Mouse (Mus musculus) limb, embryonic 11.5 days (tissue): ENCODE results near the gene 4930544G11Rik. TPM values are rescaled to one million over a fixed set of nuclear protein-coding genes. Genes with fewer than 3 reads are reported as not detected.
A peak's percentile ranks its signal among the peaks of the same experiment; 100 is the strongest.

Source experiments
- ATAC-seq: fragments of 200-750 bp; cut with Nextera tagmentation; 2 replicates; pipeline ENCODE4 v1.8.0; 2017; ENCODE audit warnings: low read depth; ENCODE audit not compliant: insufficient number of reproducible peaks, low FRiP score, low TSS enrichment
- DNase-seq: peaks from one replicate; pipeline ENCODE4 v3.0.0-alpha.2; 2015; ENCODE audit warnings: low spot score
- H3K27ac ChIP-seq: fragments of 300-500 bp; sonication (generic); replicated peaks from 2 replicates; pipeline ENCODE4 v1.5.1; 2014; ENCODE audit warnings: low read depth, mild to moderate bottlenecking, low read length
- H3K27me3 ChIP-seq: fragments of 300-500 bp; sonication (generic); 2 replicates; pipeline ENCODE4 v1.6.1; 2014; ENCODE audit warnings: mild to moderate bottlenecking, low read length, mixed read lengths; ENCODE audit not compliant: control insufficient read depth, insufficient read depth
- H3K36me3 ChIP-seq: fragments of 300-500 bp; sonication (generic); 2 replicates; pipeline ENCODE4 v1.6.1; 2014; ENCODE audit warnings: mild to moderate bottlenecking, low read length, moderate library complexity, mixed read lengths; ENCODE audit not compliant: control insufficient read depth, insufficient read depth
- H3K4me1 ChIP-seq: fragments of 300-500 bp; sonication (generic); 2 replicates; pipeline ENCODE4 v1.6.1; 2014; ENCODE audit warnings: low read length, mixed read lengths; ENCODE audit not compliant: control insufficient read depth, insufficient read depth
- H3K4me2 ChIP-seq: fragments of 300-500 bp; sonication (generic); 2 replicates; pipeline ENCODE4 v1.6.1; 2014; ENCODE audit warnings: low read depth, mild to moderate bottlenecking, moderate library complexity; ENCODE audit not compliant: severe bottlenecking
- H3K4me3 ChIP-seq: fragments of 300-500 bp; sonication (generic); 2 replicates; pipeline ENCODE4 v1.5.1; 2014; ENCODE audit warnings: low read depth, low read length
- H3K9ac ChIP-seq: fragments of 300-500 bp; sonication (generic); 2 replicates; pipeline ENCODE4 v1.6.1; 2014; ENCODE audit warnings: mild to moderate bottlenecking, low read length
- H3K9me3 ChIP-seq: fragments of 300-500 bp; sonication (generic); 2 replicates; pipeline ENCODE4 v1.6.1; 2016; ENCODE audit warnings: low read length; ENCODE audit not compliant: control insufficient read depth
- WGBS: fragments of 180-500 bp; shearing (Covaris S2); extraction: QIAGEN DNeasy Blood & Tissue Kit; methylation state at CpG from one replicate; pipeline ENCODE4 v1.1.7; 2014; 5-methylcytosine and 5-hydroxymethylcytosine counted together
- polyA plus RNA-seq: library from polyadenylated mRNA; unstranded; fragments of >200 nt; fragmentation: Nextera tagmentation; extraction: Ambion mirVana; gene quantifications from 2 replicates; pipeline ENCODE4 v1.2.1, GENCODE M21; 2014

4930544G11Rik gene
- polyA plus RNA-seq: not detected in 2 replicates

DNA sequence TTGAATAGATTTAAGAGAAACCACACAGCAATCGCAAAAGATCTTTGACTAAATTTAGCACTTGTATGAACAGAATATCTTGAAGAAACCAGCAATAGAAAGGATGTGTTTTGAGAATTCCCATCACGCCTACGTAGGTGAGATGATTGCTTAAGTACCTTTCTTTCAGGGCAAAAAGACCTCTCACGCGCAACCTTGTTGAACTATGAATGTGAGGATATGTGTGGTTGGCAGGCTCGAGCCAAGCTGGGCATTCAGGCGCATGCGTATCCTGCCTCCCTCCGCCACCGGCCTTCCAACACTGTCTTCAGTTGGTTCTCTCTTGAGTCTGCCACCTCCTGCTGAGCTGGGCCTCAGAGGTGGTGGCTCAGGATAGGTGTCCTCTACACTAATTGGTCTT is at the start of gene 4930544G11Rik:
Gene 4930544G11Rik (plus strand): TSS at position 301 of the 400 bp plus-strand sequence.
- DNase-seq (no peak), ATAC-seq (no peak)
- Histone ChIP-seq H3K4me2 (no peak within 1 kb of the TSS), H3K9ac (no peak within 1 kb of the TSS), H3K36me3 (no peaks in the 10 kb centered on the region), H3K27ac (no peak within 1 kb of the TSS), H3K9me3 (no peaks in the 10 kb centered on the region), H3K27me3 (no peaks in the 10 kb centered on the region), H3K4me1 (no peaks in the 10 kb centered on the region), H3K4me3 (no peak within 1 kb of the TSS)
- 97% methylated on average over 10 of the region's 10 CpGs for WGBS

DNA sequence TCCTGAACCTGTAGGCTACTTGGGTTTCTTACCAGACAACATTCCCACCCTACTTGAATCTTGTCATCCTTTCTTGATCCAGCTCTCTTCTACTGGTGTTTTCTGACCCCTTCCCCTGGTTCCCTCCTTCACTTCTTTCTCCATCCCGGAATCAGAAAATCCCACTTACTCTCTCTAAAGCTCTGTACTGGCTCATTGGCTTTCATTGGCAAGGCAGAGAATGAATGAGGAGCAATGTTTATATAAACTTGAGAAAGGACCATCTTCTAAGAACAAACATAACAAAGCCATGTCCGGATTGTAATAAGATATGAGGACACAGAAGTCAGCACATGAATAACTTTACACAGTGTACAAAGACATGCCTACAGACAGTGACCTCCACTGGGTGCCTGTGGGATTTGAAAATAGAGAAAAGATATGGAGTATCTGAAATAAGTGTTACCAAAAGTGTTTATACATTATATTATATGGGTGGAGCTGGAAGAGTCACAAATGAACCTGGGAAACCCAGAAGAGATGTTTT is 45.7 kb upstream of the 4930544G11Rik start:
- Histone ChIP-seq H3K27ac (no peak overlapping the region), H3K4me3 (no peak overlapping the region), H3K4me1 (no peaks in the 10 kb centered on the region), H3K9ac (no peak overlapping the region), H3K9me3 (no peaks in the 10 kb centered on the region), H3K4me2 (no peak overlapping the region), H3K36me3 (no peaks in the 10 kb centered on the region; the same call in 1 of the 2 replicates), H3K27me3 (no peaks in the 10 kb centered on the region)
- no peak for ATAC-seq
- DNase-seq: no peak
- WGBS: 88% methylated on average over 2 of the region's 2 CpGs

DNA sequence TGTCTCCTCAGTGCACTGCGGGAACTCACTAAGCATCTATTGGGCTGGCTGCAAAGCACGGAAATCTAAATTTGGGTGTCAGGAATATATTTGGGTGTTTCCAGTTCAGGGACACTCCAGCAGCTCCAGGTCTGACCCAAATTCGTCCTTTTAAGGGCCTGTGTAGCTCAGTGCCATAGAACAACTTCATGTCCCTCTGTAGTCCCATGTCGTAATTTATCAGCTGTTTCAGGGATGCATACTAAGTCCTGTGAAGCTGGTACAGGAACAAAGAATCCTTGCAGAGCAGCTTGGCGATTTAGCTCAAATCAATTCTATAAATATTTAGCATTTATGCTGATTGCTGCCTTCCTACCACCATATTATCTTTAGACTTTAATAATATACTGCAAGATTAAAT is 37.0 kb upstream of the 4930544G11Rik start:
- 86% methylated on average over 5 of the region's 5 CpGs for WGBS
- H3K4me2 ChIP-seq: no peak overlapping the region
- no peaks in the 10 kb centered on the region for H3K9me3 ChIP-seq
- H3K9ac ChIP-seq: no peak overlapping the region
- no peaks in the 10 kb centered on the region for H3K36me3 ChIP-seq
- H3K27me3 ChIP-seq: no peaks in the 10 kb centered on the region
- no peak overlapping the region for H3K4me3 ChIP-seq
- H3K4me1 ChIP-seq: no peaks in the 10 kb centered on the region
- ATAC-seq: no peak
- no peak for DNase-seq
- no peak overlapping the region for H3K27ac ChIP-seq

DNA sequence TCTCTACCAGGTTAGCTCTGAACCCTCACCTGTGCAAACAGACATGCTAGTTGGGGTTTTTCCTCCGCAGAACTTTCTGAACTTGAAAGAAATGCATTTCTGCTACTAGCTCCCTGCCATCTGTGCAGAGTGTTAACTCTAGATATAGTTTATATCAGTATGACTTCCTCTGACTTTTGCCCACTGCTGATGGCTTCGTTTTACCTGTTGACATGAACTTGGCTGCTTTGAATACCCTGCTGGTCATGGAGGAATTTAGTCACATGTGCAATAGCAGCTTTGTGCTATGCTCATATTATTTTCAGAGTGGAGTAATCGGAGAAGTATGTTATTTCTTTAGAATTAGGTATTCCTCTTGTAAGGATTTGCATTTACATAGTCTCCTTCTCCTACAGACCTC is 30.7 kb upstream of the 4930544G11Rik start:
- no peaks in the 10 kb centered on the region for H3K9me3 ChIP-seq
- no peak overlapping the region for H3K27ac ChIP-seq
- H3K9ac ChIP-seq: no peak overlapping the region
- WGBS: 83% methylated on average over 3 of the region's 3 CpGs
- no peaks in the 10 kb centered on the region for H3K36me3 ChIP-seq
- H3K4me3 ChIP-seq: no peak overlapping the region
- H3K4me2 ChIP-seq: no peak overlapping the region
- ATAC-seq: no peak
- peaks cover 7% of the 10 kb centered on the region for H3K4me1 ChIP-seq
- no peak for DNase-seq
- H3K27me3 ChIP-seq: no peaks in the 10 kb centered on the region

- H3K27ac ChIP-seq: peak overlapping the region; percentile 53
- 17% methylated on average over 4 of the region's 4 CpGs for WGBS
- H3K36me3 ChIP-seq: no peaks in the 10 kb centered on the region
- H3K9me3 ChIP-seq: no peaks in the 10 kb centered on the region
- no peak overlapping the region for H3K4me3 ChIP-seq
- ATAC-seq (peak; percentile 84), DNase-seq (peak; percentile 66)
- H3K4me2 ChIP-seq: no peak overlapping the region
- H3K4me1 ChIP-seq: peaks cover 7% of the 10 kb centered on the region
- H3K9ac ChIP-seq: no peak overlapping the region
- no peaks in the 10 kb centered on the region for H3K27me3 ChIP-seq
Measured at GRCm38 (mm10) chr6:65923501-65924084, 28.8 kb upstream of the 4930544G11Rik start.

DNA sequence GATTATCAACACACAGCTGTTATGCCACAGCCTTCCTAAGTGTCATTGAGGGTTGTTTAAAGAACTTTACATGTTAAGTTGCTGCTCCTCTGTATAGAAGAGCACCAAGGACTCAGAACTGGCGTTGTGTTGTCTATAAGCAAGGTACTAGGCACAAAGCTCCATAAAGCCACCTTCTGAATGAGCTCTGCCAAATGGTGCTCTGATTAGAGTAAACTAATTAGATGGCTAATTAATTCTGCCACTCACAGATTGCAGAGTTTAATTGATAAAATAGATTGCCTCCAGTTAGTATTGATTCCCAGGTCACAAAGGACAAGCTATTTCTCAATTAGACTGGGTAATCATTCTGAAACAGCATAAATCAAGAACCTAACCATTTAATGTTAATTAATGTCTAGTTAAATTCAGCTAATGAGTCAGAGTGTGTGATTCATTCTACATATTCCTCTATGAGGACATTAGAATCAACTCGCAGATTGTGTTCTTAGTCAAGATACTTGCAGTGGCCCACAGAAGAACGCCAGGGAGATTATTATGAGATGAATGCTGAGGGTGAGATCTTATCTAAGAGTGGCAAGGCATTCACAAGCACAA is 26.6 kb upstream of the 4930544G11Rik start:
- H3K4me1 ChIP-seq: peaks cover 7% of the 10 kb centered on the region
- no peak for DNase-seq
- no peak overlapping the region for H3K9ac ChIP-seq
- H3K27me3 ChIP-seq: no peaks in the 10 kb centered on the region
- ATAC-seq: no peak
- H3K4me2 ChIP-seq: no peak overlapping the region
- H3K4me3 ChIP-seq: no peak overlapping the region
- 77% methylated on average over 3 of the region's 3 CpGs for WGBS
- H3K9me3 ChIP-seq: no peaks in the 10 kb centered on the region
- no peak overlapping the region for H3K27ac ChIP-seq
- no peaks in the 10 kb centered on the region; the same call in 1 of the 2 replicates for H3K36me3 ChIP-seq

DNA sequence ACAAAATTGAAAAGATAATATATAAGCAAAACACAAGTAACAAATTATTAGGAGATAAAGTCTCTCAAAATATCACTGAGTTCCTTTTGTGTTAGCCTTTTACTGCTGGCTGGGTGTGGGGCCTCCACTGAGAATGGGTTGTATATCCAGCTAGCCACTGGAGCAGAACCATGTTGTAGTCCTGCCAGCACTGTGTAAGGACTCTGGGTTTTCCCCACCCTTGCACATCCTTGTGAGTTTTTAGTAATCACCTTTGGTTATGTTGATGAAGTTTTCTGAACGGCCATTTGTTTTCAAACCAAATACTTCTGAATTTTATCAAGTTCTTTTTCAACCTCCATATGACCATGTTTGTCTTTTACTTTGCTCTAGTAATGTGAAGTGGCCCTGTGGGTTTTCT is 21.9 kb upstream of the 4930544G11Rik start:
- Histone ChIP-seq H3K4me2 (no peak overlapping the region), H3K4me3 (no peak overlapping the region), H3K27ac (no peak overlapping the region), H3K9me3 (no peaks in the 10 kb centered on the region), H3K4me1 (no peaks in the 10 kb centered on the region), H3K9ac (no peak overlapping the region), H3K36me3 (no peaks in the 10 kb centered on the region; the same call in 1 of the 2 replicates), H3K27me3 (no peaks in the 10 kb centered on the region)
- 87% methylated on average over 1 of the region's 1 CpGs for WGBS
- ATAC-seq (no peak), DNase-seq (no peak)

DNA sequence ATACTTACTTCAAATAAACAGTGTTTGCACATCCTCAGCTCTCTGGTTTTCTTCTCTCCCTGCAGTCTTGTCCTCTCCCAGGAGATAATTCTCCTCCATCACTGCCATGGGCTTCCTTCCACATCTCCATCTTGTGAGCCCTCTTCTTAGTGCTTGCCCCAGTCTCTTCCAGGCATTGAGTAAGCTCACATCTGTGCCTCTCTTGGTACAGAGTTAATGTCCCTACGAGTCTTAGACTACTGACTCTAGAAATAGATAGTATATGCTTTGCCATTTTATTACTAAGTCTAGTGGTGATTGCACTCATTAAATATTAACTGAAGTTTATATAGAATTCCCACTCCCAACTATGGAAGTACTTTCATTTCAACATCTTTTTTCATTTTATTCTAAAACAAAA is 19.6 kb upstream of the 4930544G11Rik start:
- H3K27ac ChIP-seq: no peak overlapping the region
- no peak overlapping the region for H3K9ac ChIP-seq
- H3K4me3 ChIP-seq: no peak overlapping the region
- no peak for ATAC-seq
- H3K9me3 ChIP-seq: no peaks in the 10 kb centered on the region
- H3K27me3 ChIP-seq: no peaks in the 10 kb centered on the region
- 71% methylated on average over 1 of the region's 1 CpGs for WGBS
- H3K36me3 ChIP-seq: no peaks in the 10 kb centered on the region; the same call in 1 of the 2 replicates
- no peaks in the 10 kb centered on the region for H3K4me1 ChIP-seq
- DNase-seq: no peak
- H3K4me2 ChIP-seq: no peak overlapping the region
